Mouse (Mus musculus): ENCODE results near the gene Cdyl.

- TF ChIP-seq POLR2A (IDR thresholded peaks at IDR 0.05; ENCODE audit: low read depth, low read length), result no peak
- TF ChIP-seq CTCF (conservative IDR thresholded peaks at IDR 0.05; ENCODE audit: insufficient read depth, insufficient read length, low read depth, low read length), result no peak
These were observed 138.3 kb downstream of the Cdyl start for GRCm38 (mm10) chr13:35797811-35798522.

Measured in kidney, adult 2 months (tissue).